Mouse (Mus musculus): Measurements from ENCODE around the gene Gpd2.

The Gpd2 gene

DNA sequence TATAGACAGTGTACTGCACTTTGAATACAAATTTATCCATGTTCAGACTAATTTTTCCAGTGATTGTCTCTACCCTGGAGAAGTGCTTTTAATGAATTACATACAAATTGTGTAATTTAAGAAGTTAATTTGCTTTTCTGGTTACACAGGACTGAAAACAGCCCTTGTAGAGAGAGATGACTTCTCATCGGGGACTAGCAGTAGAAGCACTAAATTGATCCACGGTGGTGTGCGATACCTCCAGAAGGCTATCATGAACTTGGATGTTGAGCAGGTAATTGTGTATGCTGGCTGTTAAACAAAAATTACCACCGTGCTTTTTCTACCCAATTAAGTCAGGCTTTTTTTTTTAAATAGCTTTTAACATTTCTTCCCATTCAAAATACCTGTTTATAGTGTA is 66.8 kb downstream of the Gpd2 start:
- DNase-seq = no peak

DNA sequence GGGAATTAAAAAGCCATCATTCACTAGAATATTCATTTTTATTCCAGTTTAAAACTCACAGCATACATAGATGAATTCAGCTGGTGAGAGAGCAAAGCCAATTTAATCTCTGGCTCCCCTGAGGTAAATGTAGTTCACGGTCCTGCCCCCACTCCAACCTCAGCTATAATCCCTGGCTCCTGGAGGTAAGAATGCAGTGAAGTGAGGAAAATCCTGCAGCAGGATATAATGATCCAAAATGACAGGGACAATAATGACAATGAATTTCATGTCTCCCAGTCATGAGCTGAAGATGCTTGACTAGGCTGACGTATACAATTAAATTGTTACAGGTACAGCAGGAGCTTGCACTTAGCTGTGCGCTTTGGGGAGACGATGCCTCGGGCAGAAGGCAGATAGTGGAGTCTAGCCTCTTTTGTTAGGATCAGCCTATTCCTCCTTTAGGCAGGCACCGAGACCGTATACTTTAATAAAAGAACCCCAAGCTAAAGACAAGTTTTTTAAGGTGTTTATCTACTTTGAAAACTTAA is 74.9 kb downstream of the Gpd2 start:
- no peak for DNase-seq

DNA sequence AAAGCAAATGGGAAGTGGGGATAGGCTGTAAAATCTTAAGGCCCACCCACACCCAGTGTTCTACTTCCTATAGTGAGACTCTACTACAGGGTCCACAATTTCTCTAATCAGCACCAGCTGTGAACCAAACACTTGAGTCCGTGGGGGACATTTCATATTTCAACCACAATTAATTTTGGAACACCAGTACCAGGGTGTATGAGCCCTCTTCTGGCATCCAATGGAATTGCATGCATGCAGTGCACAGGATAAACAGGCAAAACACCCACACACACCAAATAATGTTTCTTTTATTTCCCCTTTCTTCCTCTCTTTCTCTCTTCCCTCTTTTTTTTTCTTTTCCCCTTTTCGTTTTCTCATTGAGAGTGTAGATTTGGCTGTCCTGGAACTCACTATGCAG is 78.6 kb downstream of the Gpd2 start:
- peak in 1 of 2 experiments; percentile 39 for DNase-seq

DNA sequence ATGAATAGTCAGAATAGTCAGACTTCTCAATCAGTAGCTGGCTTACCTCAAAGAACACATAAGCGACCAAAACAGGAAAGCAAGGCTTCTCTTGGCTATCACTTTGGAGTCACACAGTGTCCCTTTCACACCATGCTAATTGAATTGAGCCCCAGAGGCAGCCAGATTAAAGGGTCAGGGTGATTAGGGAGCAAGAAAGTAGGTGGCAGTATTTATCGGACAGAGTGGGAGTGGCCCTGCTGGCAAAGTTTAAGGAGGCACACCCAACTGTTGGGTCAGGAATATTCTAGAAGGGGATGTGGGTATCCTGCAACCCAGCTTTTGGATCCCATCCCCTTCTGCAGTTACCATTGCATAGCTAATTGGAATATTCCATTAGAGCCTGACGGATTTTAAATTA is 80.9 kb downstream of the Gpd2 start:
- DNase-seq = no peak

DNA sequence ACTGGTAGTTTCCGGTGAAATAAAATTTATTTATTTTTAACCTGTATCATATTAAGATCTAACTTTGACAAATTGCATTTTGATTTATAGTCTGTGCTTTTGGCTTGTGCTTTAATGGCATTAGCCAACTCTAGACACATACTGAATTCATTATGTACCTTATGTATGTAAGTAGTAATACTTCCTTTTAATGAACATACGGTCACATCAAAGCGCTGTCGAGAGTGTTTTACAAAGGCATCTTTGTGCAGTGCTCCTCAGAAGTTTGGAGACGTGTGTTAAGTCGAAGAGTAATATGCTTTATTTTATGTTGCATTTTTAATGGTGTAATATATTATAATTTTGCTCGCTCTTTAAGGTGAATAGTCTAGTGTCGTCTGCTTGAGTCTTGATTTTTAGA is 88.7 kb downstream of the Gpd2 start:
- DNase-seq = no peak

DNA sequence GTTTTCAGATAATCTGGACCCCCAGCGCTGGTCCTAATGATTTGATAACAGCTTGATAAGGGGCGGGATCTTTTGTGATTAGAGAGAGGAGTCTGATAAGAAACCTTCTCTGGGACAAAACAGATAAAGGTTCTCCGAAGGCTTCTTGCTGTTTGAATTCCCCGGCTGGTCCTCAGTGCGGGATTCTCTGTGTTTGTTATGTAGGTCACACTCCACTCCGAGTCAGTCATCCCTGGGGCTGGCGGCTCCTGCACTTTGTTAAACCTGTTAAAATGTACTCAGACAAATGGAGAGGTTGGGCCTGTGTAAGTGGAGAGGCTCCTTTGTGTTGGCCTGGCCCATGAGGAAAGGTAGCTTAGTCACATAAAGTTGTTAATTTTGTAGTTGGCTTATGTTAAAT is 91.9 kb downstream of the Gpd2 start:
- no peak for DNase-seq

DNA sequence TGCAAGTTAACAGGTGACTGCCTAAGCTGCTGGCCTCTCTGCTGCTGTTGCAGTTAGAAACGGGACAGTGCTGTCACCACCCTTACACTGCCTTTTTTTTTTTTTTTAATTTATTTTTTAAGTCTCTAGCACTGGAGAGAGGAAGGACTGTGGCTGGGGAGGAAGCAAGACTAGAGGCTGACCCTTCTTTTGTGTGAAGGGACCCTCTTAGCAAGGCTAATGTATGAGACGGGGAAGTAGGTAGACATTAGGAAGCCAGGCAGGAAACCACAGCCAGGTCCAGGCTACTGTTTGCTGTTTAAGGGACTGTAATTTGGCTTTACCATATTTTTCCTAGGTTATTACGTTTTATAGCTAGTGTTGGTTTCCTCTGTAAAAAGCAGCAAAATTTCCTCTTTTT is 93.4 kb downstream of the Gpd2 start:
- DNase-seq = no peak

DNA sequence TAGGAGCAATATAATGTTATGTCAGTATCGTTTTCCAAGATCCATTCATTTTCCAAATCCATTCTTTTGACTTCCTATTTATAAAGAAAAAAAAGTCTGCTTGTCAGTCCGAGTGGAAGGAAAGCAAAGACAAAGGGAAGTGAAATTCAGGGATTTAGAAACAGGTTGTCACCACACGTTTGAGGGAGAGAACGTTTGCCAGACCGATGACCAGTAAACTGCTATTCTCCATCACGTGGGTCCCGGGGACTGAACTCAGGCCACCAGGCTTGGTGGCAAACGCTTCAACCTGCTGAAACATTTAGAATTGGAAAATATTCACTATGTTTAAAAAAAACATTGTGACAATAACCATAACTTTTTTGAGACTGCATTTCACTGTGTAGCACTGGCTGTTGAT is 93.8 kb downstream of the Gpd2 start:
- DNase-seq = no peak

DNA sequence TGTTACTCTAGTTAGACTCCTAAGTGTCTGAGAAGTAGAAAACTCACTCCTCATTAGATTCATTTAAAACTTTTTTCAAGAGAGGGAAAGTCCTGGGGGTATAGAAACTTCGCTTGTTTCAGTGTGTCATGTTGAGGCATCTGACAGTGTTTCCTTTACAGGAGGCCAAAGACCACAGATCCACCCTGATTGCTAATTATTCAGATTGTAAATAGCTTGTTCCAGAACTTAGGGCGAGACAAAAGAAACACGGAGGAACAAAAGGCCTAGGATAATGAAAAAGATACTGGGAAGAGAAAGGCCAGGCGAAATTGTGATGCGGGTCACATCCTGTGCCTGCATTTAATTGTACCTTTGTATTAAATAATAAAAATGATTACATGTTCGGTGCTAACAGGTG is 96.0 kb downstream of the Gpd2 start:
- no peak for DNase-seq

DNA sequence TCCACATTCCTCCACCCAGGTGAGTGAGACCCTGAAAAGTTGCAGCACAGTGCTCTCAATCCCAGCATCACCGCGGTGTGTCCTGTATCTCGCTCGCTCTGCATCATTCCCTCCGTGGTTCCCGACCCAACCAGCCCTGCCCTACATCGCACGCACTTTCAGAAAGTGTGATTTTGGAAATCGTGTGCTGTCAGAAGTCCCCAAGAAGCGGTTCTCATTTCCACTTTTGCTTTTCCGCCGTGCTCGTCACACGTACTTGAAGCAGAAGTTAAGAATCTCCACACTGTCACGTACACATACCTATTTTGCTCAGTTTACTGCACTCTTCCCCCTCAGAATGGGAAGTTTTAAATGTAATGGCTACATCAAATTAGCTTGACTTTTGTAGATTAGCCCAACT is 98.0 kb downstream of the Gpd2 start:
- no peak for DNase-seq

DNA sequence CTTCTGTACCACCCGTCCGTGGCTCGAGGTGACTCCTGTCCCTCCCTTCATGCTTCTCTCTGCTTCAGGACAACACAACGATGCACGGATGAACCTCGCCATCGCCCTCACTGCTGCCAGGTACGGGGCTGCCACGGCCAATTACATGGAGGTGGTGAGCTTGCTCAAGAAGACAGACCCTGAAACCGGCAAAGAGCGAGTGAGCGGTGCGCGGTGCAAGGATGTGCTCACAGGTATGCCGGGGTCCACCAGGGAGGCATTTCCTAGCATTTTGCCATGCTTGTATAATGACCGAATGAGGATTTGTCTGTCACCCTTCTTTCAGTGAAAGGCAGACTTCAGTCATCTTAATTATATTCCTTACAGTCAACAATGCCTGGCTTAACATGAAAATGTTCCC is 101.3 kb downstream of the Gpd2 start:
- no peak for DNase-seq

DNA sequence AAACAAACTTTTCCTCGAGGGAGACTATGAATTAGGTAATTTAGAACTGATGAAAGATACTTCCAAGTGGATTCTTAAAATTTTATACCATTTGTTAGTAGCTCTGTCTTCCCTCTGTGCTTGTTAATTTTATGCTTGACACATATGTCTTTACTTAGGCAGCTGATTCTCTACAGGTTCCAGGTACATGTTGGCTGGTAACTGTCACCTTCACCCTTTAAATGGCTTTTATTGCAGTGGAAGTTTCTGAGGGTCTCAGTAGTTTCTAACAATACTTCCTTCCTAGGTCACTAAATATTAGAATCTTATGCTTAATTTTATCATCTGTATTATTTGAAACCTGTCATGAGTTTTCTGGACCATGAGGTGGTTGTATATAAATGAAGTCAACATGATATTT is 105.5 kb downstream of the Gpd2 start:
- DNase-seq = no peak

DNA sequence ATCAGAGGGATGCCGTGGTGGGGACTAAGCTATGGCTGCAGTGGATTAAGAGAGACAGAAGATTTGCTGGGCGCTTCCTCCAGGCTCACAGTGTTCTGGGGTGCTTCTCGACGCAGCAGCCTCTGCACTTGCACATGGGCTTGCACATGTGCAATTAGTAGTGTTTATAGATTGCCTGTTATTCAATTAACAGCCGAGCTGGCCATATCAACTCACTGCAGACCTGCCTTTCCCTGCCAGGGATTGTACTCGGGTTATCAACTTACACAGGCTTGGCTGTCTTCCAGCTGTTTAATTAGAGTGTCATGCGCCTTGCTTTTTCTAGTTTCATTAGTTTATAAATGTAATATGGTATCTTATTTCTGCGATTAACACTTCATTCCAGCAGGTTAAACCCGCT is 113.2 kb downstream of the Gpd2 start:
- DNase-seq = no peak

DNA sequence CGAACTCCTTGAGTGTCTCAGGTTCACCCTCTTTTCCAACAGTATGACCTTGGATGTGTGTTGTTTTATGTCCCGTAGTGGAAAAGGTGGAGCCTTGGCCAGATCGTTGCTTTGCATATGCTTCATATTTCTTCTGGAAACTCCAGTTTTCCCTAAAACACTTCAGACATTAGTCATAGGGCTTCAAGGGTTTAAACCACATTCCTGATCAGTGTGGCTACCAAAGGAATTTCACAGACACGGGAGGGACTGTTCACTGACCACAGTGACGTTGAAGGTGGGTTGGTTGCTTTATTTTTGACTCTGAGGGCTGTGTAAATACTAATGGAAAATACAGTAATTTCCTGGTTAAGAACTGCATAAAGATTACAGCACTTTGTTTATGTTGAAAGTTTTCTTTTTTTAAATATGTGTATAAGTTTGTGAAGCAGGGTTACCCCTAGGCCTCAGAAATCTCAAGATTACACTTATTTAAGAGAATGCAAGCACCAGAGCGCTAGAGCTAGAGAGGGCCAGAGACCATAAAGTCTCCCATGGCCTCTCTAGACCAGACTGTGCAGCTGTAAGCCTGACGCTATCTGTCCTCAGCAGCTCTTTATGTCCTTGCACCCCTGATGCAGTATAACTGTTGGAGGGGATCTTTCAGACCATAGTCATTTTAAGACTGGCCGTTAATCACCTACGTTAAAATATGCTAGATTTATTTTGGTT is 116.4 kb downstream of the Gpd2 start:
- DNase-seq = no peak

DNA sequence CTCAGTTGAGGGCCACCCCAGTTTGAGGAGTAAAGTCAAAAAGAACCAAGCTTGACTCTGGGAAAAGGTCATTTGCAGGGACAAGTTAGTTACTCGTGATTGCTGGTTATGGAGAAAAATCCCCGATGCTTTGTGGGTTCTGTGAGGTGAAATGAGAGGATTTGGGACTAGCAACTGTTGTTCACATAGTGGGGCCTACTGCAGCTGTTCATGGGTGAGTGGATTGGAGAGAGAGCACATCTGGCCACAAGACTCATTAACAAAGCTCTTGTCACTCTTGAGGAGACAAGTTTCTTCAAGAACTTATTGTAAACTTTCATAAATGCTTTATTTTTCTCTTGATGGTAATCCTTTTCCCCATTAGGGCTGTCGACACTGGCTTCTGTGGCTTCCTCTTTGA is 117.4 kb downstream of the Gpd2 start:
- DNase-seq = no peak

DNA sequence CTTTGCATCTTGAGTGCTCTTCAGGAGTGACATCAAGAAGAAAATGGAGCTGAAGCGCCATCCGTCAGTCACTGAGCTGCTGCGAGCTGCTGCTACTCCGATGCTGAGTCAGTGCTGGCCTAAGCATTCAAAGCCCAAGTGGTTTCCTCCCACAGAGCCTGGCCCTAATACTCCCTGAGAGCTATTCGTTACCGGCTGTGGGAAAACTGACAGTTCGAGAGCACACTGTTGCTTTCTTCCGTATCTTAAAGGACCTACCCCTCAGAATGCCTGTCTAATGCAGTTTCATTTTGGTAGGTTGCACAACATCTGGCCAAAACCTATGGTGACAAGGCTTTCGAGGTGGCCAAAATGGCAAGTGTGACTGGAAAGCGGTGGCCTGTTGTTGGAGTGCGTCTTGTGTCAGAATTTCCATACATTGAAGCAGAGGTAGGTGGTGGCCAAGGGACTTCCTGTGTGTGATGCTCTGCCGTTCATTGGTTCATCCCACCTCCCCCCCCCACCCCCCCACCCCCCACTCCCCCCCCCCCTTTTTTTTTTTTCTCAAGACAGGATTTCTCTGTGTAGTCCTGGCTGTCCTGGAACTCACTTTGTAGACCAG is 118.9 kb downstream of the Gpd2 start:
- DNase-seq = no peak

DNA sequence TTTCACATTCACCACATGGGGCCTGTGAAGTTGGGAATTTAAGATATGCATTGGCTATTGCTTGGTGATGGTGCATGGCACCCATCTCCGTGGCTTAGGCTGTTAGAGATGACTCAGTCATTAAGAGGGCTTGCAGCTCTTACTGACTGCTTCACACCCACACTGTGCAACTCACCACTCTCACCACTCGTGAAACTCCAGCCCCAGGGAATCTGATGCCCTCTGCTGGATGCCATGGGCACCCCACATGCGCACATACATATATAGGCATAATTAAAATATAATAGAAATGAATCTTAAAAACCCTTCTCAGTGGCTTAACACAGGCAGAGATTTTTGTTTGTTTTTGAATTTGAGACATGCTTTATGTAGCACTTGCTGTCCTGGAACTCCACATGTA is 125.1 kb downstream of the Gpd2 start:
- no peak for DNase-seq

DNA sequence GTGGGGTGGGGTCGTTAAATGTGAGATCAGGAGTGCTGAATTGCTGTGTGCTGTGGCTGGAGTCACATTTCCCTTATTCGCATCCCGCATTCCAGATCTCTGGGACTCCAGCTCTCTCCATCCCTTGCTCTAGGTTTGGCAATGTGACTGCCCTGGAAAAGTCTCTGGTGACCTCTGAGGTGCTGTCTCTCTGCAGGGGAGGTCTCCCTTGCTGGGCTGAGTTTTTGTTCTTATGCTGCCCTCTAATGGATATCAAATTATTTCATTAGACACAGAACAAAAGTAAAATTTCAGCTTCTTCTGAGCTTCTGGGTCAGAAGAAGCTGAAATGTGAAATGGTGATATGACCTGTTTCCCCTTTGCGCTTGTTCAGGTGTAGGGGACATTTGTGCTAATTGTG is 137.2 kb downstream of the Gpd2 start:
- no peak for DNase-seq

DNA sequence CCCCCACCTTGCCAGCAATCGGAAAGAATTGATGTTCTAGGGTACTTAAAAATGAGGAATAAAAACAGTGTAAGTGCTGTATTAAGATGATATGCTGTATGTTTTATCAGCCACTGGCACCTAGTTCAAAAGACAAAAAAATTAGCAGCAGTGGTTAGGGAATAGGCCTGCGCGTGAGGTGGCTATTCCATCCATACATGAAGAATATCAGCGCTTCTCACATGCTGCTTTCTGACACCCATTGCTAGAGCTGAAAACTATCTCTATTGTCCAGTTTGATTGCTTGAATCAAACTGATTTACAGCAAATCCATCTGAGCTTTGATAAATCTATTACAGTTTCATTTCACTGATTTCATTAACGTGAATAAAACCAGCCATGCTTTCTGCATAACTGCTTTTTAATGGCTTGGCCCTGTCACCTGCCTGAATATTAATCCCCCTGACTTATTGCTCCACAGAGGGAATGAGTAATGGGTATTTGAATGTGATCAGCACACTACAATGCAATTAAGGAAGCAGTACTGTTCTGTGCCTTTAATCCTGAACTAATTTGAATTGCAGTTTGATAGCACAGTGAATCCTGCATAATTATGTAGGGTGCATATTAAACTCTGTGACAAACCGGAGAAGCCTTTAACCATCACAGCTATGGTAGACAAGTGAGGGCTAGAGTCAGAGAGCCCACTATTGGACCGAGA is 137.9 kb downstream of the Gpd2 start:
- no peak for DNase-seq

DNA sequence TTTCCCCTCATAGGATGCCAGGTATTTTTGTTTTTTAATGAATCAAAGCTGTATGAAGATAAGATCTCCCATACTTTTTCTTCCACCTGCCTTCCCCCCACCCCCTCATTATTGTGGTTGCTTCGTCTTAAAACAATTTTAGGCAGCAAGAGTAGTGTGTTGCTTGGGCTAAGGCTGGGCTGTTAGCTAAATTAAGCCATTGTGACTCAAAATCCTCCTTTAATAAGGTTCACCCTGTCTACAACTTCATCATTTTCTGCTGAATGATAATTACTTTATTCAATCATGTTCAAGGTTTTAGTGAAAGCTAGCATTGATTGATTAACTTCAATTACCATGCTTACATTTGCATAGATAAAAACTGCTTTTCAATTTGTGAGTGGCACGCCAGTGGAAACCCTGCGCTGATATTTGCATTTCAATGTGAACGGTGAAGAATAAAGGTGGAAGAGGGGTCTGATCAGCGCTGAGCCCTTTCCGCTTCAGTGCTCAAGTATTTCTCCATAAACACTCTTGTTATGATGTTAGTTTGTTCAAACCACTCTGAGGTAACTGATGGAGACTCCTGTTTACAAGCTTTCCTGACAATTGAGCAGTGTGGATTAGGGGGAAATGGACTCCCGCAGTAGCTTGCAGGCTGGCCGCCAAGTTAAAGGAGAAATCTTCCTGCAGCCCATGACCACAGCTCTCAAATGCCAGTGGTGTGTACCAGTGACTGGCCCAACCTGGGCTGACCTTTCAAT is 140.9 kb downstream of the Gpd2 start:
- no peak for DNase-seq

DNA sequence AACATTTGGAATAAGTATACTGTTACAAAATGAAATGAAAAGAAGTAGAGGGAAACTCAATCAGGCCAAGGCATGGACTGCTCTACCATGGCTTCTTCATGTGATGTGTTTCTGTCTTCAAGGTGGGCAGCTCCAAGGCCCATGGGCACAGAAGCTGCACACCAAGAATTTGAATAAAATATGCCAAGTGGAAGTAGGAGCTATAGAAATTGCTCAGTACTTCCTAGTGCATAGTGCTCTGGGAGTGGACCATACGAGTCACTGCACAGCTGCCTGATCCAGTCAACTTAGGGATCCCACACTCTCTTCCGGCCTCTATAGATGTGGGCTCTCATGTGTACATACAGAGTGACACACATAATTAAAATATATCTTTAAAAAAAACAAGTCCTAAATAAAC is 147.2 kb downstream of the Gpd2 start:
- DNase-seq = no peak

DNA sequence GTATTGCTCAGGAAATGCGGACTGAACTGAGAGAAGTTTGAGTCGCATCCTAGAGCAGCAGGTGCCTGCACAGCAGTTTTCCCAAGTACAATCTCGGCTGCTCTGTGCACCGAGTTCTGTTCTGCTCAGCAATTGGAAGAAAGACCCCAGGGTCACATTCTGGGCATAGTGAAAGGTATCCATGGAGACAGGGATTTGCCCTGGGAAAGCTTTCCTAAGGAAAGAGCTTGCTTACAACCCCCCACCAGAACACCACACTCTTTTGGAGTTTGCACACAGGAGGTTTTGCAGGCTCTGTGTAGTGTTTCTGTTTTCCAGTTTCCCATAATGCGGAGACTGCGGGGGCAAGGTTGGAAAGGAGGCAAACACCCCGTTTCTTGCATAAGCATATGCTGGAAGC is 150.4 kb downstream of the Gpd2 start:
- DNase-seq = no peak

DNA sequence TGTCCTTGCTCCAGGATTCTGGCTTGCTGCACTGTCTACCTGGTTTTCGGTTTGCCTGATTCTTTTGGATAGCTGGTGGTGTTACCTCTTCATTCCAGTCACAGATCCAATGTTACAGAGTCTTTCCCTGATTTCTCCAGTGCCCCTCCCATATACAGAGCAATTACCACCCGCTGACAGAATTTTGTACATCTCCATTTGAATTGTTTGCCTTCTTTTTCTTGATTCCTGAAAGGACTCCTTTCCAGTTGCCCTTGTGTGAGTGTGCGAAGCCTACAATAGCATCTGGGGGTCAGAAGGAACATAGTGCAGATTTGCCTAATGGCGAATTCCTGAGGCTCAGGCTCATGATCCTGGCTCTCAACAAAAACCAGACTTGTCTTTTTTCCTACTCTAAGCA is 157.6 kb downstream of the Gpd2 start:
- no peak for DNase-seq

DNA sequence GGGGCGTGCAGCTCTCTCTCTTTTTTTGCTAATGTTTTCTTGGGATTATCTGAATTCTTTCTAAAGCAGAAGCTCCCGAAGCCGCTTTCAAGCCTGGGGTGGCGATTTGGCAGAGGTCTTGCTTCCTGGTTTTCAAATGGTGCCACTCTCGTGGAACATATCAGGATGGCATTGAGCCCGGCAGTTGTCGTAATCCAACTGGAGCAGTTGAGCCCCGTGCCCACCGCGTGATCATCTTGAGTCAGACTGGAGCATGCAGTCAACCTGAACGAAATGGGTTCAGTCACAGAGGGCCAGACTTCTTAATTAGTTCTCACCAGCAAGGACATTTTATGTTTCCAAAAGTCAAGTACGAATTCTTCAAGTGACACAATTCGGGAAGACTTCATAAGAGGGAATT is 158.6 kb downstream of the Gpd2 start:
- DNase-seq = no peak
